Mouse (Mus musculus) urinary bladder, postnatal 36 days (tissue): ENCODE measurements around the gene Polr1e.
"Not testable (repeated sequence)": the region's sequence is repeated elsewhere in the genome, so short reads cannot be mapped to it uniquely, and the experiment has no call there.

Source experiments
- DNase-seq, 2 experiments: peaks; one replicate each; pipeline ENCODE4 v3.0.0; 2022; ENCODE audit warnings: low spot score in 2 of 2, mixed read lengths in 1 of 2

The Polr1e gene

DNA sequence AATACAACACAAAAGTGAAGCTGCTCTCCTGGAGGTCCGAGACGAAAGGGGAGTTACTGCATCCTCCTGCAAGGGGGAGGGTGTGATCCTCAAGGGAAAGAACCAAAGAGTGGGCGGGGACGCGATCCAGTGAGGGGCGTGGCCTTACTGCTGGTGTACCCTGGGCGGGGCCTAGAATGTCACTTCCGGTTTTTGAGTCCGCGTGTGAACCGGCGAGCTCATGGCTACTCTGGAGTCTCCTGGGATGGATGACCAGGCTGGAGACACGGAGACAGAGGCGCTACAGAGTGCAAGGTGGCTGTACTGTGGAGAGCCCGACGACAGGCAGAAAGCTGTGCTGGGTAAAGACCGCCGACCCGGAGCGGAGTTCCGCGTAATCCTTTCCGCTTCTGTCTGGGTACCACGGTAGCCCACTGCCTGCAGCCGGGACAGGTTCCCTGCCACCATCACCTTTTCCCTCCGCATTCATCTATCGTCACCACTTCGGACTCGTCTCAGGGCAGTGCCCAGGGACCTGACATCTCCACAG, at the start of gene Polr1e:
Polr1e (plus strand) TSS at position 132 of the 529 bp plus-strand sequence.
- peak; percentile 92 to 95 for DNase-seq

DNA sequence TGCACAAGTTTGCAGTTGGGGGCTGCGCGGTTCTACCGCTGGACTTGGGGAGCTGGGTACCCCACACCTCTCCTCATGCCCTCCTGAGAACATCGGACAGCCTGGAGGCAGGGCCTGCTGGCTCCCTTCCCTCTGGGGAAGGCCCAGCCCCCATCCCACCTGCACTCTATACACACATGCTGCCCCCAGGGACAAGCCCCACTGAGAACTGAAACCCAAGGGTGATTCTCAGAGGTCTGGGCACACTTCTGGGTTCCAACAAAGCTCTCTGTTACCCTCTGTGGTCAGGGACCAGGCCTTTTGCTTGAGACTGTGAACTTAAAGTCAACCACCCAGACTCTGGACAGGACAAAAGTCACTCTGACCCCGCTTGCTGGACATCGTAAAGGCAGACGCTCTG, 48.3 kb upstream of the Polr1e start:
- no peak for DNase-seq

DNA sequence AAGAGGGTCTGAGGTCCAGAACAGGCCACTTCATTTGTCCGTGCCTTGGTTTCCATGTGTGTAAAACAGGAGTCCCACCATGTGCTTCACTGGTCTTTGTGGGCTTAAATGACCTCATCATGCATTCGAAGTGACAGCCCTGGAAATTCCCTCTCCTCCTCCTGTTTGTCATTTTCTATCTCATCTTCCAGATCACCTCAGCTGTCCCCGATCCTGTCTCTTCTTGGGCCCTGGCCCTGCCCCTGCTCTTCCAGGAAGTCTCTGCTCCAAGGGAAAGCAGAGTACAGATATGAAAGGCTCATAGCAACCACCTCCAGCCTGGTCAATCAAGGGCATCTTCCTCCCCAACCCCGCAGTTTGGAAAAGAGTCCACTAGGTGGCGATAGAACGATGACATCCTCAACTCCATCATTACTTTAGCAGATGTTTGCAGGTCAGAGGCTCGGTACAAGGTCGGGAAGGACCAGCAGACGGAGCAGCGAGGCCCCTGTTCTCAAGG, 47.7 kb upstream of the Polr1e start:
- peak in 1 of 2 experiments; percentile 28 for DNase-seq

DNA sequence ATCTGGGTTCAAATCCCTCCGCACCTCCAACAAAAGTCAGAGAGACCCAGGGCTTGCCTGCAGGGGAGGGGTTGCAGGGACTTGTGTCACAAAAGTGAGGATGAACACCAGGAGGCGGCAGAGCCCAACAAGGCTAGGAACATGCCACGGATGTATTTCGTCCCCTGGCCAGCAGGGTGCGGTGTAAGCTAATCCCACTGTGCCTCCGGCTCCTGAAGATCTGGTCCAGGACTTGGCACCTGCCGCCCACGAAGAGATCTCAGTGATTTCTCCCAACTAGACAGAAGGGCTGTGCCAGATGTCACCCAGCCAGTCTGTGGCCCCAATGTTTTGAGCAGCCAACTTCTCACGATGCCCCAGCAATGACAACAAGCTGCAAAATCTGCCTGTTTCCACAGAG, 44.9 kb upstream of the Polr1e start:
- DNase-seq = peak; percentile 83 to 90

DNA sequence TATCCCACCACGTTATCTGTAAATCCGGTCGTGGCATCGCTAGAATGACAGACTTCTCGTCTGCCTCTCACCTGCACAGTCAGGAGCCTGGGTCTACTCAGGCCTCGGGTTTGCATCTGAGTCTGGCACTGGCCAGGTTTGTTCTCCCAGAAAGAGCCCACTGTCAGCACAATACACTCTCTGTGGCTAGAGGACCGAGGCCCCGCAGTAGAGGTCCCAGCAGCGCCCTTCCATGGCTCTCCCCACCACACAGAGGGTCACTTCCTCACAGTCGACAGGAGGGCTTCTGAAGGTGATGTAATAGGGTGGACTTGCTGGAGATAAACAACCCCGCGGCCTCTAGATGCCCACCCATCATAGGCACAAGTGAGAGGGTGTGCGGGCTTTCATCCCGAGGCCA, 44.5 kb upstream of the Polr1e start:
- no peak for DNase-seq

DNA sequence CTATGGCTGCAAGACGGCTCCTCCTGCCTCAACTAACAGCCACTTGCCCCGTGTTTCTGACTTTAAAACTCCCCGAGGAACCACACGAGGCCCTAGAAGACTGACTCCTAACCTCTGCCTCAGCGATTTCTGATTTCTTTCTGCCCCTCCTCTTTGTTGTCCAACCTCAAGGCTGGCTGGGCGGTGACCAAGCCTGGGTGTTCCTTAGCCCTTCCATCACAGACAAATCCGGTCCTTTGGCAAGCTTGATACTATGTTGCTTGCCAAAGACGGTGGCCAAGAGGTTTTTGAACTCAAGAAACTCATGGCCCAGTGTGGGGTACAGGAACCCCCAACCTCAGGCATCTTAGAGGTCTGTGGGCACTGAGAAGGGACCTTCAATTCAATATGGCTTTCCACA, 44.1 kb upstream of the Polr1e start:
- DNase-seq = no peak

DNA sequence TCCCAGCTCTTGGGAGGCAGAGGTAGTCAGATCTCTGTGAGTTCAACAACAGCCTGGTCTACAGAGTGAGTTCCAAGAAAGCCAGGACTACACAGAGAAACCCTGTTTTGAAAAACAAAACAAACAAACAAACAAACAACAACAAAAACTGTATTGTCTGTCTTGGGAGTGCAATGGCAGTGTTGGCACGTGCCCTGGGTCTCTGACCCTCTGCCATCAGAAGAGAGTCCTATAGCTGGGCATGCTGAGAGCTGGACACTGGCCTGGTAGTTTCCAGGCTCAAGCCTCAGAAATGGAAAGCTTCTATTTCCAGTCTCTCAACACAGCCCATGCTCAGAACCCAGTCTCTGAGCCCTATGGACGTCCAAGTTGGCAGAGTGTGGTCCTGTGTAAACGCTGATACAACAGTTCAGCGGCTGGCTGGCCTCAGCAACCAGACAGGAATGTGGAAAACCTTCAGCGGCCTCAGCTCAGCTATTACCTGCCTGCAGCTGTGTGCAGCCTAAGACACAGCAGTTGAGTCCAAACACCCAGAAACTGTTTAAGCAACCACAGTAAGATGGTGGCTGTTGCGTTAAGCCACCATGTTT, 42.3 kb upstream of the Polr1e start:
- no peak for DNase-seq

DNA sequence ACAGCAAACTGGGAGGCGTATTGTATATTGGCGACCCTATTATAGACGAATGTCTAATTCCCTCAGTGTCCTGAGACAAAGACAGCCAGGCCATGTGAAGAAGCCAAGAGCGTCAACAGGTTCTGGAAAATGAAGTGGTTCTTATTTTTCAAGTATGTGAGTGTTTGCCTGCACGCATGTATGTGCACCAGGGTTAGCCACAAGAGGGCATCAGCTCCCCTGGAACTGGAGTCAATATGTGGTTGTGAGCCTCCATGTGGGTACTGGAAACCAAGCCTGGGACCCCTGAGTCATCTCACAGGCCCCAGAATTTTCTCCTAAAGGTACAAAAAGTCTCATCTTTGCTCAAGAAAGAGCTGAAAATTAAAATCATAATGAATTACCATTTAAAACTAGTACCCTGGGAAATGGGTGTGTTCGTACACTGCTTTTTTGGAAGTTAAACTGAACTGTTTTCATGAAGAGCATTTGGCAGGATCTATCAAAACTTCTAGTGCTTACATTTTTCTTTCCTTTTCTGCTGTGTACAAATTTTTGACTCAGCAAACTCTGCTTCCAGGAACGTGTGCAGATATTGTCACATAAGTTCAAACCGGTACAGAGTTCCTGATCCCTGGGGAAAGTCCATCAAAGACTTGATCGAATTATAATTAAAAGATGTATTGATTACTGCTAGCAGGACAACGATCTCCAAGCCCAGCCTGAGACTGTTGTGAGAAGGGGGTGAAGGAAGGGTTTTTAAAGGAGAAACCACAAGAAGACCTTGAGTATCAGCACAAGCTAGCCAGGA, 41.3 kb upstream of the Polr1e start:
- no peak for DNase-seq

DNA sequence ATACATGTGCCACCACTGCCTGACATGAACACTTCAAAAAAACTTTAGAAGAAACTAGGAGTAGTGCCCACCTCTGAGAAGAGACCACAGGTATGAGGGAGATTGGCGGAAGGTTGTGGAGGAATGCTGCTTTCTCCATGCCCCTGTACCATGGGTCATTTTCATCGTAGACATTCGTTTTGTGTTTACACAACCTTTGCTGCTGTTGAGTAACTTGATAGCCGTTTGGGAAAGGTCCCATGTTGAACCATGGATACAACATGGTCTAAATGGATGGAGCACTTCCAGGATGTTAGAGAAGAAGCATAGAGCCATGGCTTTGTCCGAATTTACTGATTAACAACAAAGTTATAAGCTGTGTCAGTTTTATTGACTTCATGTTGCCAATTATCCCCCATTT, 40.2 kb upstream of the Polr1e start:
- no peak for DNase-seq

DNA sequence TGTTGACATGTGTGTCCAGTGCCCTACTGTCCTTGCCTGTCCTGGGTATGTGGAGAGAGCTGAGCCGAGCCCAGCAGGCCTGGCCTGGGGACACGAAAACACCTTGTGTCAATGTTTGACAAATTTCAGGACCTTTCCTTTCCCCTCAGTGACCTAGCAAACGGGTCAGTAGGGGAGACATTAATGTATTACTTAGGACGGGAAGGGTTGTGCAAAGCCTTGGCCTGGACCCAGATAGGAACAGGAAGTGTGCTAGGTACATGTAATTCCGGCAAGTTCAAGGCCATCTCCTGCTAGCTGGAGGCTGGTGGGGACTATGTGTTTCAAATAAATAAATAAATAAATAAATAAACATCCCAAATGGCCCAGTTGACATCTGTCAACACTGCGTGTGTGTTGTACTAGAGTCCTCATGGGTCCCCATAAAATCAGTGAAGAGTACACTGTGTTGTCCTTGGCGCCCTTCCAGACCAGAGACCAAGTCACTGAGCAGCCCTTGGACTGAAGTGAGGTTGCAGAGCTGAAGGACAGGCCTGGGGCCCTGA, 38.5 kb upstream of the Polr1e start:
- no peak for DNase-seq

DNA sequence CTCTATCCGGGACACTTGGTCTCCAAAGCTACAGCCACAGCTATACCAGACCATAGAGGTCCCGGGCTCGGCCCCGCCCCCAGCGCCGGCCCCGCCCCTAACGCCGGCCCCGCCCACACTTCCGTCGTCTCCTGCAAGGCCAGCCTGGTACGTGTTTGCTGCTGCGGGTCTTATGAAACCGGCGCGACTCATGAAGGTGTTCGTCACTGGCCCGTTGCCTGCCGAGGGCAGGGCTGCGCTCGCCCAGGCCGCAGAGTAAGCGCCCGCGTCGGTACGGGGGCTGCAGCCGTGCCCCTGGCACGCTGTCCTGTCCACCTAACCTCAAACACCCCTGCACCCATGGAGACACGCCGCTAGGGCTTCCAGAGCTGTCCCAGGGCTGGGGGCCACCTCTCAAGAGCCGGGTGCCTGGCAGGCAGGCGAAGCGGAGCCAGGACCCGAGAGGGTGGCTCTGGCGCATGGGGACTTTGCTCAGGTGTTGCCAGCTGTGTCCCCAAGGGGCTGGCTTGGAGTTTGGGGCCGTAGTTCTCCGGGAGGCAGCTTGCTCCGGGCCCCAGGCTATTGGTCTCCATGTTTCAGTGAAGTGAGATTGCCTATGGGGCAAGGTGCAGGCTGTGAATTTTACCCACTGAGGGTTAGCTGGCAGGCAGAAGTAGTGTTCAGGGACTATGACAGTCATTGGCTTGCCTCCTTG, 37.0 kb upstream of the Polr1e start, which contains the start of gene Grhpr:
Grhpr (plus strand) TSS at position 116 of the 694 bp plus-strand sequence.
- DNase-seq = peak; percentile 67 to 80

DNA sequence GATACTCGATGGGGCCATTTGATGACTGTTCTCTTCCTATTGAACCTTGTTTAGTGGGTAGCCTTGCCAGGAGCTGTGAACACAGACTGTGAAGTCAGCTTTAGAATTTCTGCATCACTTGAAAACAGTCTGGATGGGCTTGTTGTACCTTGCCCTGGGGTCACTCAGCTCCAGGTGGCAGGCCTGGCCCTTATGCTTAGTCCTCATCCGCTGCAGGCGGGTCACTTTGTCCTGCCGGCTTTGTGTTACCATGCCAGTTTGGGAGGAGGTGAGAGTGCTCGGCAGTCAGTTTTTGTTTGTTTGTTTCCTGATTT, 36.5 kb upstream of the Polr1e start:
- no peak for DNase-seq

DNA sequence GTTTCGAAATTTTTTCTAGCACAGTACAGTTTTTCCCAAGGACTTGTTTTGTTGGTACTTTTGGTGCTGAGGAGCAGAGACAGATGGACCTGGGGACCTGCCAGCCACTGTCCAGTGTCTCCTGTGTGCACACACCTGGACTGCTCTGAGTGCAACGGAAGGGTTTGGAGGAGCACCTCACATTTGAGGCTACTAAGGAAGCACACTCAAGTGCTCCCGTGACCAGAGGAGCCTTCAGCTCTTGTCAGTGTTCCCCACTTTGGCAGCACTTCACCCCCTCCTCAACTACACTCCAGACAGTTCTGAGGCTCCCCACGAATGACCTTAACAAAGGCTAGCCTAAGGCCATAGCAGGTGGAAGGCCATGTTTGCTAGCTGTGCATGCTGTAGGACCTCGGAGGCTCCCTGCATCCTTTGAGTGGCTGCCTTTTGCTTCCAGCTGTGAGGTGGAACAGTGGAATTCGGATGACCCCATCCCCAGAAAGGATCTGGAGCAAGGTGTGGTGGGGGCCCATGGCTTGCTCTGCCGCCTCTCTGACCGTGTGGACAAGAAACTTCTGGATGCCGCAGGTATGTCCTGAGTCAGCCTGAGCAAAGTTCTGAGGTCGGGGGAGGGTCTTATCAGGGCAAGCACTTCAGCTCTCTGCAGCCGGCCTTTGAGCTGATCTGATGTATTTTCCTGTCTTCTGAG, 35.8 kb upstream of the Polr1e start:
- DNase-seq = no peak

DNA sequence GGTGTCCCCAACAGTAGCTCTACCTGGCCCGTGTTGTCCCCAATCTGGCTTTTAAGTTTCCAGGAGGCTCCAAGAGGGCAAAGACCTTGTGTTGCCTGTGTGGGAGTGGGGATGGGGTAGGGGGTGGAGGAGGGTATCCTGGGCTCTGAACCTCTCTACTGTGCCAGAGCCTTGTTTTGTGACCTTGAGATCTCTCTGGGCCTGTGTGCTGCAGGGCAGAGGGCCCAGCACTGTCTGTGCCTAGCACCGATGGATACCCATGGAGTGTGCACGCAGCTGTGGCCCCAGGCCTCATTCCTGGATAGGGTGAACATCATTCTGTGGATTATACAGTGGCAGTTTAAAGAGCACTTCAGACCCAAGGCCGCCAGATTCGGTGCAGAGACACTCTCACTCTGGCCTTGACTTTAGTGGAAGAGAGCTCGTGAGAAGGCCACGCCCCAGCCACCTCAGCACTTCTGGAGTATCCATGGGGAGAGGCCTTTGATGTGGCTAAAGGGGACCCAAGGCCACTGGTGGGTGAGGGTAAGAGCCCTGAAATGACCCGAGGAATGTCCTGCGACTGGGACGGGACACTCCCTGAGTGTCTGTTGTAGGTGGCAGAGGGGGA, 35.1 kb upstream of the Polr1e start:
- no peak for DNase-seq

DNA sequence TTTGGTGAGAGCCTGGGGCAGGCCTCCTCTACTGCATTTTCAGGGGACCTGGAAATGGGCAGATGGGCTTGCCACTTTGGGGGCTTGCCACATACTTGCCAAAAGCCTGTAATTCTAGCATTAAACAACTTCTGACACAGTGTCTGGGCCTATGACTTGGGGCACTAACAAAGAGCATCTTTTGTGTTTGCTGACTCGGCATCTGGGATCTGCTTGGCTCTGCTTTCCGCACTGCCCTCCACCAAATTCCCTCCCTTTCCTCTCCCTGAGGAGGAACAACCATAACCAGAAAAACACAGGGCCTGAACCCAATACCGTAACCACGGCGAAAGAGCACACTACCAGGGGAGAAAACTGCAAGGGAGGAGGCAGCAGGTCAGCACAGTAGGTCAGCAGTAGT, 27.8 kb upstream of the Polr1e start:
- DNase-seq = no peak

DNA sequence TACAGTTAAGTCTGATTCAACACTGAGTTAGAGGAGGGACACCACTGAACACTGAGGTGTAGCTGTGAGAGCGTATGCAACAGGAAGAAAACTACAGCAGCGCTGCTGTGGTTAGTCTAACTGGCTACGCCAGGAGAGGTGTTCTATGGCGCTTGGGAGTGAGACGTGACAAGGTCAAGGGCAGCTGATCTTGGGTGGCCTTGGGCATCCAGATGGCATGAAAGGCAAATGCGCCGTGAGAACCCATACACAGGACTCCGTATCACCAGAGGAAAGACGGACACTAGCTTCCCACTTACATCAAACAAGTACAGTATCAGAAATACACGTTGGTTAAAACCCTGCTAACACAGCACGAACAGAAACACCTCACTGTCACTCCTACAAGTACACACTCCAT, 26.1 kb upstream of the Polr1e start:
- not testable (repeated sequence) for DNase-seq

DNA sequence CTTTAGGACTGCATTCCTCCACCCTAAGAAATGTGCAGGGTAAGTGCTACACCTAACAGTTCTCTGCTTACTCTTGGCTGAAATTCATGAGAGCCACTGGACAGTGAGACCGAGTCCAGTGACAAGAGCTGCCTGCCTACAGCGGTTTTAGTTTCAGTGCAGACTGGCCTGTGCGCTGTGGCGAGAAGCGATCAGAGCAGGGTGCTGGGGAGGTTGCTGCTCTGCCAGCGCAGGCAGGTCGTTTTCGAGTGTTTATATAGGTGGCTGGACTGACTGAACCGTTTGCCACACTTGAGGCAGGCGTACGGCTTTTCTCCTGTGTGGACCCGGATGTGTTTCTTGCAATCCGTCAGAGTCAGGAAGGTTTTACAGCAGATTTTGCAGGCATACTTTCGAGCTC, 25.2 kb upstream of the Polr1e start:
- not testable (repeated sequence) for DNase-seq

DNA sequence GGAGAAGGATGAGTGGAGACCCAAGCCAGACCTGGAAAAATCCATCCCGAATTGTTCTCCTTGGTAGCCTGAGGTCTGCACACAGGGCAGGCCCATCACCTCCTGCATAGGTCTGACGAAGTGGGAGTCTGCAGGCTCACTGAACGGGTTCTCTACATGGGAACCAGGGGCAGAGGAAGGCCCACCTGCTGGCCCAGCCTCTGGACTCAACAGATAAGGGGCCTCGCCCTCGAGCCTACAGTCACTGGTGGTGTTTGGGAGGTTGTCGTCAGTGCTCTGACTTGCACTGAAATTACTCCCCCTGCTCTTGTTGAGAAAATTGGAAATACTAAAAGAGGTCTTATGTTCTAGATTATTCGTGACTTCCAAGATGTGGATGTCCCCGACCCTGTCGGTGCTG, 24.5 kb upstream of the Polr1e start:
- no peak for DNase-seq

DNA sequence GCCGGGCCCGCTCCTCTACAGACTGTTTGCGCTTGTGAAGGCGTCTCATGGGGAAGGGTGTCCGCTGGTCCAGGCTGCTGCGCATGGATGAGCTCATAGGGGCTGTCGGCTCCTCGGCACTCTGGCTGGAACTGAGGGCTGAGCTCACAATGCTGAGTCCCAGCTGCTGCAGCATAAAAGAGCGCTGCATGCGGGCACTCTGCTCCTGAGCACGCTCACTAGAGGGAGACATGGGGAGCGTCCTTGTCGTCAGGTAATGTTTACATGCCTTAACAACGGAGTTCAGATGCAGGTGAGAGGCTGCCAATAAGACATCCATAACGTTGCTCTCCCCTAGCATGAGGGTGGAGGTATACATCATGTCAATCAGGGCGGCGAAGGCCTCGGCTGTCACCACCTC, 23.6 kb upstream of the Polr1e start:
- DNase-seq = no peak

DNA sequence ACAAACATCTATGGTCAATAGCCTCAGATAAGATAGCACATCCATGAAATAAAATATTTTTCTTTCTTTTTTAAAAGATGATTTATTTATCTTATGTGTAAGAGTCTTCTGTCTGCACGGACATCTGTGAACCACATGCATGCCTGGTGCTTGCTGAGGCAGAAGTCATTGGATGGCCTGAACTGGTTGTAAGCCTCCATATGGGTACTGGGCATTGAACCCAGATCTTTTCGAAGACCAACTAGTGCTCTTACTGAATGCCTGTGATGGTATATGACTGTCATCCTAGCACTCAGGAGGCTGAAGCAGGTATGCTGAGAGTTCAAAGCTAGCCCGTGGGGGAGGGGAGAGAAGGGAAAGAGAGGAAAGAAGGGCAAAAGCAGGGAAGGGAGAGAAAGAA, 20.3 kb upstream of the Polr1e start:
- DNase-seq = no peak

DNA sequence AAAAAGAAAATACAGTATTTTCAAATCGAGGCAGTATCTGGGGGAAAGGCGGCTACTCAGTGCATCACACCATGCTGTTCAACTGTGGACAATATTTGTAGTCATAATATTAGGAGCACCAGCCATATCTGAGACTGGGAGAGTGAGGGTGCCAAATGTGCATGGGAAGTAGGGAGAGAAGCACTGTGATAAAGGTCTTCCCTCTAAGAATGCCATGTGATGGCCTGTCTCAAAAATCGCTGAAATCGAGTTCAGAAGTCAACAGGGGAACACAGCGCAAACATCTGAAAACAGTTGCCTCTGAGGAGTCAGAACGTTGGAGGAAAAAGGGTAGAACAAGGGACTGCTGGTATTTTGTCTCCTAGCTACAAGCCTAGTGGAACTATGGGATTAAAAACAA, 18.4 kb upstream of the Polr1e start:
- DNase-seq = no peak
